Mouse (Mus musculus) forebrain, embryonic 12.5 days (tissue): ENCODE results near the gene Acot7. TPM values are rescaled to one million over a fixed set of nuclear protein-coding genes. Genes with fewer than 3 reads are reported as not detected.

Experiments used
- polyA plus RNA-seq: library from polyadenylated mRNA; unstranded; fragments of >200 nt; fragmentation: Nextera tagmentation; extraction: Ambion mirVana; gene quantifications from 2 replicates; pipeline ENCODE4 v1.2.1, GENCODE M21; 2016

Acot7 gene
- polyA plus RNA-seq, 1 experiment from 2014 or later, result 85.9 TPM

Other genes starting within 250 kb of the Acot7 start
- 83.9 and 89.0 TPM in 2 replicates for gene Dnajc11, start 244.4 kb upstream of the Acot7 start, polyA plus RNA-seq
- 33.9 and 38.6 TPM in 2 replicates for gene Thap3, start 189.1 kb upstream of the Acot7 start, polyA plus RNA-seq
- 24.4 and 27.4 TPM in 2 replicates for gene Phf13, start 181.9 kb upstream of the Acot7 start, polyA plus RNA-seq
- 5.3 and 5.5 TPM in 2 replicates for gene Klhl21, start 169.3 kb upstream of the Acot7 start, polyA plus RNA-seq
- 23.7 and 24.2 TPM in 2 replicates for gene Zbtb48, start 150.5 kb upstream of the Acot7 start, polyA plus RNA-seq
- 0.55 and 0.78 TPM in 2 replicates for gene Tas1r1, start 139.6 kb upstream of the Acot7 start, polyA plus RNA-seq
- 33.3 and 34.1 TPM in 2 replicates for gene Nol9, start 138.8 kb upstream of the Acot7 start, polyA plus RNA-seq
- 9.5 and 10.8 TPM in 2 replicates for gene Plekhg5, start 105.6 kb upstream of the Acot7 start, polyA plus RNA-seq
- gene Tnfrsf25, start 62.2 kb upstream of the Acot7 start, polyA plus RNA-seq, result 0.66 and 0.76 TPM in 2 replicates
- gene Espn, start 25.8 kb upstream of the Acot7 start, polyA plus RNA-seq, result 1.8 and 2.1 TPM in 2 replicates
- not detected in 2 replicates for gene Hes2, start 19.3 kb upstream of the Acot7 start, polyA plus RNA-seq
- gene Gpr153, start 96.1 kb downstream of the Acot7 start, polyA plus RNA-seq, result 5.8 and 6.9 TPM in 2 replicates
- 0.43 and 0.46 TPM in 2 replicates for gene Hes3, start 113.5 kb downstream of the Acot7 start, polyA plus RNA-seq
- gene Icmt, start 119.1 kb downstream of the Acot7 start, polyA plus RNA-seq, result 20.3 and 21.3 TPM in 2 replicates
- 1.5 and 2.7 TPM in 2 replicates for gene Rnf207, start 140.9 kb downstream of the Acot7 start, polyA plus RNA-seq
- gene Rpl22, start 147.6 kb downstream of the Acot7 start, polyA plus RNA-seq, result 319 and 331 TPM in 2 replicates
- 6.8 and 7.4 TPM in 2 replicates for gene Chd5, start 160.5 kb downstream of the Acot7 start, polyA plus RNA-seq